Mouse (Mus musculus): ENCODE data around the gene Smtnl2. TPM values are rescaled to one million over a fixed set of nuclear protein-coding genes. Genes with fewer than 3 reads are reported as not detected.
A peak's percentile ranks its signal among the peaks of the same experiment; 100 is the strongest.

The Smtnl2 gene
- polyA plus RNA-seq, 1 experiment from 2014 or later, result 7.0 TPM

DNA sequence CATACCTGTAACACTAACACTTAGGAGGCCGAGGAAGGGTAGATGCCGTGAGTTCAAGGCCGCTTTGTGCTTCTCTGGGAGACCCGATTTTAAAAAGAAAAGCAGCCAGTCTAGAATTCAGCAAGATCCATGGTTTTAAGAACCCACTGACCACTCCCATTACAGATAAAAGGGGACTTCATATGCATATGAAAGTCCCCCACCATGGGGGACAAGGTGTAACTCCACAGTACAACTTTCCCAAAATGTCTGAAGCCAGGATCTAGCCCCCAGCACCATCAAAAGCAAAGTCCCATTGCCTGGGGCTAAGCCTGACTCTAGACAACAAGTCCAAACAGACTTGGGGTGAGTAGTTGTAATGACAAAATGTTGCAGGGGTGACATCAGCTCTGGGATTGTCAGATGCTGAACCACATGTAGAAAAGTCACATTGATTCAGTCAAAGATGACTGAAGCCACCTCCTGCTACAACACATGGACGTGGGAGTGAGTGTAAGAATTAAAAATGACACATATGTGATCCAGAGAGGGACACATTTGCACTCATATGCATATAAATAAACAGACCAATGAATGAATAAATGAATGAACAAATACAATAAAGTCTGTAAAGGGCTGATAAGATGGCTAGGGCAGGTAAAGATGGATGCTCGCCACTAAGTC is 9.1 kb upstream of the Smtnl2 start:
- WGBS, result 88% methylated on average over 6 of the region's 6 CpGs
- H3K4me3 ChIP-seq (ENCODE audit: low read depth, low read length), result no peak overlapping the region
- no peaks in the 10 kb centered on the region for H3K36me3 ChIP-seq (ENCODE audit: control insufficient read depth, insufficient read depth, low read length)
- ATAC-seq (replicated peaks; ENCODE audit: low FRiP score) (no peak), DNase-seq (ENCODE audit: low spot score) (no peak)
- peaks cover 5% of the 10 kb centered on the region for H3K4me1 ChIP-seq (replicated peaks; ENCODE audit: control insufficient read depth, insufficient read depth, low read length)
- H3K27ac ChIP-seq (ENCODE audit: low read depth, low read length), result no peak overlapping the region
- H3K9me3 ChIP-seq (ENCODE audit: control insufficient read depth, low read length), result no peaks in the 10 kb centered on the region; the same call in 1 of the 2 replicates
- no peak overlapping the region for H3K9ac ChIP-seq (ENCODE audit: low read length)
- H3K4me2 ChIP-seq (ENCODE audit: low read depth, low read length, severe bottlenecking), result no peak overlapping the region
- H3K27me3 ChIP-seq (ENCODE audit: control insufficient read depth, insufficient read depth, low read length), result no peaks in the 10 kb centered on the region

- Histone ChIP-seq H3K9me3 (ENCODE audit: control insufficient read depth, low read length) (no peaks in the 10 kb centered on the region), H3K9ac (ENCODE audit: low read length) (no peak overlapping the region), H3K27me3 (ENCODE audit: control insufficient read depth, insufficient read depth, low read length) (no peaks in the 10 kb centered on the region), H3K27ac (ENCODE audit: low read depth, low read length) (no peak overlapping the region), H3K36me3 (ENCODE audit: control insufficient read depth, insufficient read depth, low read length) (no peaks in the 10 kb centered on the region), H3K4me2 (ENCODE audit: low read depth, low read length, severe bottlenecking) (no peak overlapping the region), H3K4me1 (replicated peaks; ENCODE audit: control insufficient read depth, insufficient read depth, low read length) (peaks cover 5% of the 10 kb centered on the region), H3K4me3 (ENCODE audit: low read depth, low read length) (no peak overlapping the region)
- DNase-seq (ENCODE audit: low spot score) (no peak), ATAC-seq (replicated peaks; ENCODE audit: low FRiP score) (no peak)
- 91% methylated on average over 6 of the region's 6 CpGs for WGBS
Measured at GRCm38 (mm10) chr11:72419006-72419405, 7.5 kb upstream of the Smtnl2 start.

DNA sequence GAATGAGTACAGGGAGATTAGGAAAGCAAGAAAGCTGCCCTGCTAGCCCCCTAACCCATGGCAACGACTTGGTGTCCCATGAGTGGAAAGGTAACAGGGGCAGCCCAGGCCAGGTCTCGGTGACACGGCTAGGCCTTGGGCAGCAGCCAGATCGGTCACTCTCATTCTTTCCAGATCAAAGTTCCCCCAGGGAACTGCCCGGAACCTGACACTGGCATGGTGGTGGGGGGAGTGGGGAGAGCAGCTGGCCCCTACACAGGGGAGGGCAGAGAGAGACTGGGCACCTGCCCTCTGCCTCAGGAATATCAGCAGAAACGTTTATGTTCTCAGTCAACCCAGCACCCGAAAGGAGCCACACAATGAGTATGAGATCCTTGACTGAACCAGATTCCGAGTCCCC is 6.7 kb upstream of the Smtnl2 start:
- DNase-seq (ENCODE audit: low spot score) (no peak), ATAC-seq (replicated peaks; ENCODE audit: low FRiP score) (no peak)
- no peak overlapping the region for H3K4me3 ChIP-seq (ENCODE audit: low read depth, low read length)
- peaks cover 5% of the 10 kb centered on the region for H3K4me1 ChIP-seq (replicated peaks; ENCODE audit: control insufficient read depth, insufficient read depth, low read length)
- no peaks in the 10 kb centered on the region for H3K27me3 ChIP-seq (ENCODE audit: control insufficient read depth, insufficient read depth, low read length)
- no peak overlapping the region for H3K27ac ChIP-seq (ENCODE audit: low read depth, low read length)
- no peaks in the 10 kb centered on the region for H3K36me3 ChIP-seq (ENCODE audit: control insufficient read depth, insufficient read depth, low read length)
- no peak overlapping the region for H3K4me2 ChIP-seq (ENCODE audit: low read depth, low read length, severe bottlenecking)
- H3K9ac ChIP-seq (ENCODE audit: low read length), result no peak overlapping the region
- 40% methylated on average over 8 of the region's 8 CpGs for WGBS
- H3K9me3 ChIP-seq (ENCODE audit: control insufficient read depth, low read length), result no peaks in the 10 kb centered on the region

GRCm38 (mm10) chr11:72417376-72417775 is 5.9 kb upstream of the Smtnl2 start:
- Histone ChIP-seq H3K27me3 (ENCODE audit: control insufficient read depth, insufficient read depth, low read length) (no peaks in the 10 kb centered on the region), H3K4me1 (replicated peaks; ENCODE audit: control insufficient read depth, insufficient read depth, low read length) (peaks cover 5% of the 10 kb centered on the region), H3K9me3 (ENCODE audit: control insufficient read depth, low read length) (no peaks in the 10 kb centered on the region), H3K4me2 (ENCODE audit: low read depth, low read length, severe bottlenecking) (no peak overlapping the region), H3K36me3 (ENCODE audit: control insufficient read depth, insufficient read depth, low read length) (no peaks in the 10 kb centered on the region), H3K9ac (ENCODE audit: low read length) (no peak overlapping the region), H3K4me3 (ENCODE audit: low read depth, low read length) (no peak overlapping the region), H3K27ac (ENCODE audit: low read depth, low read length) (no peak overlapping the region)
- no peak for DNase-seq (ENCODE audit: low spot score)
- WGBS, result 6% methylated on average over 4 of the region's 4 CpGs
- no peak; the same call in 1 of the 2 replicates for ATAC-seq (replicated peaks; ENCODE audit: low FRiP score)

DNA sequence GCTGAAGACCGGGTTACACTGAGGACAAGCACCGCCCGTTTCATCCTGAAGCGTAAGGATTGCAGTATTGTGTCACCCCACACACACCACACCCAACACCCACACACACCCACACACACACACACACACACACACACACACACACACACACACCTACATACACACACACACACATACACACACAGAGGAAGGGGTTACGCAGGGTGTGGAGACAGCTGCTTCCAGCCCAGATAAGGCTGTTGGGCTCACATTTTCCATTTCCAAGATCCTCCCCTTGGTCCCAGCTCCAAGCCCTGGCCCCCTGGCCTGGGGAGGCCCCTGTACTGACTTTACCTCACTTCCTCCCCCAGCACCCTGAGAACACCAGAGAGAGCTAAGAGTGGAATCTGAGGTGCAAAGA is 5.2 kb upstream of the Smtnl2 start:
- no peak overlapping the region for H3K27ac ChIP-seq (ENCODE audit: low read depth, low read length)
- H3K4me3 ChIP-seq (ENCODE audit: low read depth, low read length), result no peak overlapping the region
- WGBS, result 90% methylated on average over 5 of the region's 5 CpGs
- no peaks in the 10 kb centered on the region for H3K9me3 ChIP-seq (ENCODE audit: control insufficient read depth, low read length)
- DNase-seq (ENCODE audit: low spot score), result no peak
- no peaks in the 10 kb centered on the region for H3K36me3 ChIP-seq (ENCODE audit: control insufficient read depth, insufficient read depth, low read length)
- no peak overlapping the region for H3K4me2 ChIP-seq (ENCODE audit: low read depth, low read length, severe bottlenecking)
- ATAC-seq (replicated peaks; ENCODE audit: low FRiP score), result no peak
- peaks cover 5% of the 10 kb centered on the region for H3K4me1 ChIP-seq (replicated peaks; ENCODE audit: control insufficient read depth, insufficient read depth, low read length)
- no peaks in the 10 kb centered on the region; the same call in 1 of the 2 replicates for H3K27me3 ChIP-seq (ENCODE audit: control insufficient read depth, insufficient read depth, low read length)
- H3K9ac ChIP-seq (ENCODE audit: low read length), result no peak overlapping the region

DNA sequence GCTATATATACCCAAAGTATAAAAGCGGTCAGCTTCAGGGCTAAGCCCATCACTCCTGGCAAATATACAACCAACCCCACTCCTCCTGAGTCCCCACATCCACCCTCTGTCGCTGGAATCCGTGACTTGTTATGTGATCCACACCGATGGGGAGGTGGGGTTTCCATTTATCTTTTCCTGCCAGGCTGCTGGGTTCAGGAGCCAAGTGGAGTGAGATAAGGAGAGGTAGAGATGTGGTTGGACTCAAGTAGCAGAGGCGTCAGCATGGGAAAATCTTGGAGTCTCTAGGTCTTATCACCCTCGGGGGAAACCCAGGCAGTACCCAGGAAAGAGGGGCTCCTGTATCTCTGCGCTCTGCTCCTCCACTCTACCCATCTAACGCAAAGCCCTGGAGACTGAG is 3.6 kb upstream of the Smtnl2 start:
- Histone ChIP-seq H3K4me1 (replicated peaks; ENCODE audit: control insufficient read depth, insufficient read depth, low read length) (peaks cover 7% of the 10 kb centered on the region), H3K27me3 (ENCODE audit: control insufficient read depth, insufficient read depth, low read length) (no peaks in the 10 kb centered on the region; the same call in 1 of the 2 replicates), H3K36me3 (ENCODE audit: control insufficient read depth, insufficient read depth, low read length) (no peaks in the 10 kb centered on the region), H3K27ac (ENCODE audit: low read depth, low read length) (no peak overlapping the region), H3K4me3 (ENCODE audit: low read depth, low read length) (no peak overlapping the region), H3K9me3 (ENCODE audit: control insufficient read depth, low read length) (no peaks in the 10 kb centered on the region), H3K4me2 (ENCODE audit: low read depth, low read length, severe bottlenecking) (no peak overlapping the region), H3K9ac (ENCODE audit: low read length) (no peak overlapping the region)
- ATAC-seq (replicated peaks; ENCODE audit: low FRiP score) (no peak), DNase-seq (ENCODE audit: low spot score) (no peak)
- WGBS, result 90% methylated on average over 8 of the region's 8 CpGs

DNA sequence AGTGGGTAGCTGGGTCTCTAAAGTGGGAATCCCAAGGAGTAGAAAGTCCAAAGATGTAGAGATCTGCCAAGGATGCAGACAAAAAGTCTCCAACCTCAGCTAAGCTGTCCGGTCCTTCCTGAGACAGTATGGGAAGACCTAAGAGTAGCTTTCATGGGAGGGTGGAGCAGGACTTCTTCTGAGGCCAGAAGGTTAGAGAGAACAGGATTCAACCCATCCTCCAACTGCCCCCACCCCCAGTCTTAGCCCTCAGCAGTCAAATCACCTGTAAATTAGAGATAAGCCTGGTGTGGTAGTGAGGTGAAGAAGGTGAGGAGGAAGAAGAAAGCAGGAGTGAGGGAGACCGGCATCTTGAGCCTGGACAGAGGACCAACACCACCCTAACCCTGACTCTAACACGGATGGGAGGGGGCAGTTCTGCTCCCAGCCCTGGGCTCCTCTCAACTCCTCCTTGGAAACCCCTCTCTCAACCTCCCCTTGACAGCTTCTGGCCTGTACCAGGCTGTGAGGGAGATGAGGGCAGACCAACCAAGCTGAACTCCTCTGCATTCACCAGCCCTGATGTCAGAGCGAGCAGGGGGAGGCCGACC is 2.2 kb upstream of the Smtnl2 start:
- 67% methylated on average over 5 of the region's 5 CpGs for WGBS
- ATAC-seq (replicated peaks; ENCODE audit: low FRiP score) (no peak), DNase-seq (ENCODE audit: low spot score) (no peak)
- Histone ChIP-seq H3K27me3 (ENCODE audit: control insufficient read depth, insufficient read depth, low read length) (no peaks in the 10 kb centered on the region; the same call in 1 of the 2 replicates), H3K4me3 (ENCODE audit: low read depth, low read length) (no peak overlapping the region), H3K27ac (ENCODE audit: low read depth, low read length) (no peak overlapping the region), H3K4me1 (replicated peaks; ENCODE audit: control insufficient read depth, insufficient read depth, low read length) (peaks cover 9% of the 10 kb centered on the region), H3K9ac (ENCODE audit: low read length) (no peak overlapping the region), H3K4me2 (ENCODE audit: low read depth, low read length, severe bottlenecking) (no peak overlapping the region), H3K9me3 (ENCODE audit: control insufficient read depth, low read length) (no peaks in the 10 kb centered on the region), H3K36me3 (ENCODE audit: control insufficient read depth, insufficient read depth, low read length) (no peaks in the 10 kb centered on the region)

GRCm38 (mm10) chr11:72413016-72413415 is 1.5 kb upstream of the Smtnl2 start:
- ATAC-seq (replicated peaks; ENCODE audit: low FRiP score) (no peak), DNase-seq (ENCODE audit: low spot score) (no peak)
- H3K9me3 ChIP-seq (ENCODE audit: control insufficient read depth, low read length), result no peaks in the 10 kb centered on the region
- H3K27ac ChIP-seq (ENCODE audit: low read depth, low read length), result no peak overlapping the region
- H3K4me3 ChIP-seq (ENCODE audit: low read depth, low read length), result no peak overlapping the region
- no peaks in the 10 kb centered on the region for H3K36me3 ChIP-seq (ENCODE audit: control insufficient read depth, insufficient read depth, low read length)
- H3K27me3 ChIP-seq (ENCODE audit: control insufficient read depth, insufficient read depth, low read length), result no peaks in the 10 kb centered on the region; the same call in 1 of the 2 replicates
- H3K4me2 ChIP-seq (ENCODE audit: low read depth, low read length, severe bottlenecking), result no peak overlapping the region
- H3K9ac ChIP-seq (ENCODE audit: low read length), result no peak overlapping the region
- peaks cover 9% of the 10 kb centered on the region for H3K4me1 ChIP-seq (replicated peaks; ENCODE audit: control insufficient read depth, insufficient read depth, low read length)
- 81% methylated on average over 7 of the region's 7 CpGs for WGBS

GRCm38 (mm10) chr11:72411945-72412344 is 432 bp upstream of the Smtnl2 start:
- no peak for ATAC-seq (replicated peaks; ENCODE audit: low FRiP score)
- H3K9ac ChIP-seq (ENCODE audit: low read length), result no peak overlapping the region
- no peak for DNase-seq (ENCODE audit: low spot score)
- H3K4me3 ChIP-seq (ENCODE audit: low read depth, low read length), result peak overlapping the region; percentile 43
- H3K4me1 ChIP-seq (replicated peaks; ENCODE audit: control insufficient read depth, insufficient read depth, low read length), result peaks cover 4% of the 10 kb centered on the region; the same call in 1 of the 2 replicates
- no peaks in the 10 kb centered on the region; the same call in 1 of the 2 replicates for H3K27me3 ChIP-seq (ENCODE audit: control insufficient read depth, insufficient read depth, low read length)
- no peaks in the 10 kb centered on the region for H3K9me3 ChIP-seq (ENCODE audit: control insufficient read depth, low read length)
- WGBS, result 32% methylated on average over 9 of the region's 9 CpGs
- no peaks in the 10 kb centered on the region for H3K36me3 ChIP-seq (ENCODE audit: control insufficient read depth, insufficient read depth, low read length)
- peak overlapping the region; percentile 85 for H3K4me2 ChIP-seq (ENCODE audit: low read depth, low read length, severe bottlenecking)
- H3K27ac ChIP-seq (ENCODE audit: low read depth, low read length), result no peak overlapping the region

All from forebrain, embryonic 11.5 days (tissue).